Mouse (Mus musculus): ENCODE measurements at regions not wholly inside any gene's neighbourhood (a gene's known extent, or its start where the extent isn't known, plus 50 kb on each side); places are given as distances from the start of the nearest gene placed in this dataset.
A peak's percentile ranks its signal among the peaks of the same experiment; 100 is the strongest.
"Not testable (repeated sequence)": the region's sequence is repeated elsewhere in the genome, so short reads cannot be mapped to it uniquely, and the experiment has no call there.

DNA sequence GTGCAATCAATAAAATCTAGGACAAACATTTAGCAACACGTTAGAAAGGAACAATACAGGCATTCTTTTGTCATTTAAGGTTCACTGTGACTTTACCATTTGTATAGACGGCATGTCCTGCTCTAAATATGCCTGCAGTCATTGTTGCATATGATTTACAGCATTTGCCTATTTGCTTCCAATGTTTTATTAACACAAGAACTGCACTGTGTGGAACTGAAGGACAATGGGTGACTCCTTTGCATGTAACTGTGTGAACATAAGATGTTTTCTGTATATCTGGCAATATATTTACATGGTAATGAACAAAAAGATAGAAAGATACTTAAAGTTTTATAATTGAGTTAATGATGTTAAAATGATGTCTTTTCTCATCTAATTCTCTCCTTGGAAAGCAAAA lies 57.1 kb downstream of the Pou4f1 start:
- no peak for DNase-seq

GRCm38 (mm10) chr14:104410292-104410691 lies 57.5 kb downstream of the Pou4f1 start:
- no peak for DNase-seq

- no peak for DNase-seq
Measured at GRCm38 (mm10) chr14:104406062-104406461, 61.7 kb downstream of the Pou4f1 start.

DNA sequence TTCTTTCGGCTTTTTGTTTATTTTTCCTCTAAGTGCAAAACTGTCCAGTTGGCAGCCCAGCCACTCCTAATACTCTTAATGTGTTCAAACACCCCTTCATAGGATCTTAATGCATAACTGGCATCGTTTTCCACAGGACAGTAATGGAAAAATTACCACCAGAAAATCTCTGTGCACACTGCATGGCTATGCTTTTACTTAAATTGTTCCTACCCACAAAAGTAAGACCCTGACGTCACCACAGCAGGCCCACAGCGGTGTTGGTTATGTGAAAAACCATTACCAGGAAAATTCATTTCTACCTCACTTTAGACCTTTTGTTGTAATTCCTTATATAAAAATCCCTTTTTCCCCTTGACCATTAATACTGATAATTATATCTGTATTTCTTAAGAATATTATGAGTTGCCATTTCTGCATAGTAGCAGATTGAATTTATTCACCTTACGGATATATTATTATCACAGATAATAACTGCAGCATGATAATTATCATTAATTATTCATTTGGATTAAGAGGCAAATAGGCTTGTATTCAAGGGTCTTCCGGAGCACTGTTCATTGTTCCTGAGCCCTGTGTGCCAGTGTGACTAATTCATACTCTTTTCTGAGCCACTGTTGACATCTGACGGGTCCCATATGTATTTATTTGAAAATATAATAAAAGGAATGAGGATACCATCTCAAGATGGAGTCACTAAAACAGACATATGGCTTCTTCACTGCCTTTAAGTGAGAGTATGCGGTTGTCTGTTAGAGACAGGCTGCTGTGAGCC lies 78.3 kb downstream of the Pou4f1 start:
- no peak for DNase-seq

DNA sequence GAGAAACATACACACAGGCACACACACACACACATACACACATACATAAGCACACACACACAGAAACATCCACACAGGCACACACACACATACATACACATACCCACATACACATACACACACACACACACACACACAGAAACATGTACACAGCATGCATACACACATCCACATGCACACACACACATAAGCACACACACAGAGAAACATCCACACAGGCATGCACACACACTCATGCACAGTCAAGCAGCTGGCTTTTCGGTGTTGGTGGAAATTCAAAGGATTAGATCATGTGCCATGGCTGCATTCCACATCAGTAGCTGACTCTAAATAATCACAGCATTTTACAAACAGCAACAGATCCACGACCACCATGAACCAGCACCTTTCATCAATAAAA lies 78.9 kb downstream of the Pou4f1 start:
- no peak for DNase-seq

DNA sequence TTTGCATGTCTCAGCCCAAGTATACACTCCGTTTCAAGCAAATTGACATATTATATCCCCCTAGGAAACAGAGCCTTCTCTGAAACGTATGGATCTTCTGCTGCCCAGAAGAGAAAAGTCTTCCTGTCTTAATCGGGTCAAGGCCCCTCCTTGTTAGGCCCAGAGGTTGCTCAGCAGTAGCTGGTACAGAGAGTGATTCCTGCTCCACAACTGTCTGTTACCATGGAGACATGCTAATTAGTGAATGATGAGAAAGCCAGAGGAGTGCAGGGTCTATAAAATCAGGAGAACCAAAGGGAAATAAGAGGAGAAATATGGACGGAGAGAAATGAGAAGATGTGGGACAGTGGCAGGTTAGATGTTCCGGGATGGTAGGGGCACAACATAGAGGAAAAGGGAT lies 86.8 kb downstream of the Pou4f1 start:
- no peak for DNase-seq

DNA sequence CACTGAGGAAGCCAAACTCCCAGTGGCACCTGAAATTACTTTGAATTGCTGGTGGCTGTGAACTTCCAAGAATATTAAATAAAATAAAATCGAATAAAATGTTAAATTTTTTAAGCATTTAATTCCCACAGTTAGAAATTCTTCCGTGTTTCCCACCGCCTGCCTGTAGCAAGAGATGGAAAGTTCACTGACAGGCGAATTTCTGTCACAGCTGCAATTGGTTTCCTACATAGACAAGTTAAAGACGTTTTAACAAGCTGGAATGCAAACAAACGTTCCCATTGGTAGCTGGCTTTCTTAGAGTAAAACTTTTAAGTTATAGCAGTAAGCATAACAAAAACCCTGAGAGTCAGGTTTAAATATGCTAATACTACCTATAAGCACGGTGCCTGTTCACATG lies 95.0 kb downstream of the Pou4f1 start:
- DNase-seq = no peak

DNA sequence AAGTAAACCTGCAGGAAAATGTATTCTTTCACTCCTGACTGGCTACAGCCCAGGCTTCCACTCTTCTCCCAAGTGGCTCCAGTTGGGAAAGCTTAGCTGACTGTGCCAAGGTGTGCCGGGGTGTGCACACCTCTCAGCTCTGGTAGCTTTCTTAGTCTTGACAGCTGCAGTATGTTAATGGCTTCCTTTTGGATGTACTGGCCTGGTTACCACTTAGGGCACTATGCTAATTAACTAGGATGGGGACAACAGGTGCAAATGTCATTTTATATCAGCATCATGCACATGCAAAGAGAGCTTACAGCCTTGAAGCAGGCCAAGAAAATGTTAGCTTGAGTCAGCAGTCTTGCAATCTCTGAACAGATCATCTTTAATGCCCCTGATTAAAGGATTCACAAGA lies 111.2 kb downstream of the Pou4f1 start:
- DNase-seq = peak; percentile 12

DNA sequence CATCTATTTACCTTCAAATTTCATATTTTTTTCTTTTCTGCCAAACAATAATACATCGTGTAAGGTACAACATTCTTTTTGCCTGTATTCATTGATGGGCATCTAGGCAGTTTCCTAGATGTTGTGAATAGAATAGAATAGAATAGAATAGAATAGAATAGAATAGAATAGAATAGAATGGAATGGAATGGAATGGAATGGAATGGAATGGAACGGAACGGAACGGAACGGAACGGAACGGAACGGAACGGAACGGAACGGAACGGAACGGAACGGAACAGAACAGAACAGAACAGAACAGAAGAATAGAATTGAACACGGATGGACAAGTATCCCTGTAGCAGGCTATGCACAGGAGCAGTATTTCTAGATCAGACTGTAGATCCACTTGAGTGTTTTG lies 131.0 kb downstream of the Pou4f1 start:
- DNase-seq = not testable (repeated sequence)

- DNase-seq = no peak
Measured at GRCm38 (mm10) chr14:104326089-104326488, 141.7 kb downstream of the Pou4f1 start.

DNA sequence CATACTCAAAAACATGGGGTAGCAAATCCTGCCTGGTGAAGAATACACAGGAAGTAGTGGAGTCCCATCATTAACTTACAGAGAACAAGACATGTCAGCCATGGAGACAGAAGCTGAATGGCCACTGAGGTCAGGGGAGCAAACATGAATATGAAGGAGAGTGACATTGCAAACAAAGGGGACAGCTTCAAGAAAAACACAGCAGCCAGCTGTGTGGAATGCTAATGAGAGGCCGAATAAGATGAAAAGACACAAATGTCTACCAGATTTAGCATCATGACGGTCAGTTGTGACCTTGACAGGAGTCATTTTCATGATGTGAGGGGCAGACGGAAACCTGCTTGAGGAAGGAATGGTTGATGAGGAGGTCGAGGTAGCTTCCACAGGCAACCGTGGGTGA lies 167.7 kb downstream of the Pou4f1 start:
- no peak for DNase-seq

- no peak for DNase-seq
Measured at GRCm38 (mm10) chr14:104298312-104298711, 169.5 kb downstream of the Pou4f1 start.

DNA sequence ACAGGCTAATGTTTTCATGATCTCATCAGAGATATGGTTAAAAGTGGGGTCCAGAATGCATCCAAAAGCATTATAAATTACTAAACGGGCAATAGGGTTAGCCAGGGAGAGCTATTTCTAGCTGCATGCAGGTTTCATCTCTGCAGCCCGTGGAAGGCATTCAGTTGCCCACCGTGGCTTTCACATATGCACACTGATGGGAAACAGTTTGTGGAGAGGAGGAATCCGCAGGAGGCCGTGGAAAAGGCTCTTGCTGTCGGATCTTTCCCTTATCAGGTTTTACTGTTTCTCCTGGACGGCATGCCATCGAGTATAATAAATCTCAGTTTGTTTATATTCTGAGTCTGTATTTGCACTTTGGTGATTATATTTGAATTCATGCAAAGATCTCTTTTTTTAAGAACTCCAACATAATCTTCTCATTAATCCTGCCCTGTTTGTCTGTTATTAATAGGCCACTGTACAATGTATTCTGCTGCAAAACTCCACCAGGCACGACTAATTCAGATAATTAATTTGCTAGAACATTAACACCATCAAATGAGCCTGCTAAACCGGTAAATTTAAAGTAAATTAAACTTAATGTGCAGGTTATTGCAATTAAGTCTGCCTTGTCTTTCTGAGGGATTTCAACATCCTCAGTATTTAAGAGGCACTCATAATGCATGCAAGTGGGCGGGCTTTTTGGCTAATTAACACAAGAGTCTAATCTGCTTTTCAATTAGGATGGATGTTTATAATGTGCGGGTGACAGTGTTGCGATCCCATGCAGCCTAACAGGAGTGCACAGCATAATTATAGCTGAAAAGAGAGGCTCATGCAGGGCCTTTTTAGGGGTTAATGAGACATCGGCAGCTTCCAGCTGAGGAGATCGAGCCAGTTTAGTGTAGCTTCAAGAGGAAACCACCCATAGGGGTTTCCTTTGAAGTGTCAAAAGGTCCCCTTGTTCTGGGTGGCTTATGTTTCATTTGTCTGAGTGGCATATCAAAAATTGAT lies 170.2 kb downstream of the Pou4f1 start:
- DNase-seq = no peak

DNA sequence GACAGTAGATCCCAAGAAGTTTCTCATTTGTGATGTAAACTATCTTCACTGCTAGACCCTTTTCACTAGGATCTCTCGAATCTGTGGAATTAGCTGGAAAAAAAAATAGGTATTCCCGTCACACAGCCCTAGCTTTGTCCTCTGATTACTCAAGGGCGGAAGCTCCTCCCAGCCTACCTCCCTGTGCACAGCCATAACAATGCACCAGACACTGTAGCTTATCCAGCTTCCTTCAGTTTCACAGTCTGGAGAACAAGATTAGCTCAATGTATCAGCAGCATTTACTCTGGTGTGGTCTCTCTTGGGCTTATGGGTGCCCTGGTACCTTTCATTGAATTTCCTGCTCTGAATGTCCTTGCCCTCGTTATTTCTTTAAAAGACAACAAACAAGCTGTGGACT lies 174.0 kb downstream of the Pou4f1 start:
- no peak for DNase-seq

DNA sequence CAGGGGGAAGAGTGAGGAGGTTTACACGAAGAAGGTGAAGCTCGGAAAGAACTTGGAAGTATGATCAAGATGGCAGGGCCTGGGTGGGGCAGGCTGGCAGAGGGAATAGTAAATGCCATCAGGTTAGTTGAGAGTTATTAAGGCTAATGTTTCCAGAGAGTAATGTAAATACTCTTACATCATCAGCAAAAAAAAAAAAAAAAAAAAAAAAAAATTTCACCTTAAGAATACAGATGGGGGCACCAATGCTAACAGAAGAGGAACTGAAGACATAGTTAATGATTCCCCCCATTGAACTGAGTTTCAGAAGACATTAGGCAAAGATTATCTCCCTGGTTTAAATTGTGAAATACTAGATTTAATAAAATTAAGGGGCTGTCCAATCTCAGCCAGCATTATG lies 174.7 kb downstream of the Pou4f1 start:
- DNase-seq = no peak

- DNase-seq = no peak
Measured at GRCm38 (mm10) chr14:104280353-104280752, 187.4 kb downstream of the Pou4f1 start.

DNA sequence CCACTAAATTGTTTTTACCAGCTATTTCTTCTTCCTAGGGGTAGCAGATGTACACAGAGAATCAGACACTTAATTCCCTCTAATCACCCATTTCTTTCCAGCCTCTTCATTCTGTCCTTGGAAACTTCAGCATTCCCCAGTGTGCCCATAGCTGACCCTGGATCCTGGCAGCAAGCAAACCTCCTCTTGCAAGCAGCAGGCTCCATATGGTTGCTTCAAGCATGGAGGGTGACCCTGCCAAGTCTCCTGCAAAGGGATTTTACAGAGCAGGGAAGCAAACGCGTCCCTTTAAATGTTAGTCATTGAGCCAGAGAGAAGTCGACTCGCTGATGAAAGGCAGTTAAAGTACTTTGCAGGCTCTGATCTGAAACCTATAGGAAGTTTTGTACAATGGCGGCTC lies 187.9 kb downstream of the Pou4f1 start:
- no peak for DNase-seq

DNA sequence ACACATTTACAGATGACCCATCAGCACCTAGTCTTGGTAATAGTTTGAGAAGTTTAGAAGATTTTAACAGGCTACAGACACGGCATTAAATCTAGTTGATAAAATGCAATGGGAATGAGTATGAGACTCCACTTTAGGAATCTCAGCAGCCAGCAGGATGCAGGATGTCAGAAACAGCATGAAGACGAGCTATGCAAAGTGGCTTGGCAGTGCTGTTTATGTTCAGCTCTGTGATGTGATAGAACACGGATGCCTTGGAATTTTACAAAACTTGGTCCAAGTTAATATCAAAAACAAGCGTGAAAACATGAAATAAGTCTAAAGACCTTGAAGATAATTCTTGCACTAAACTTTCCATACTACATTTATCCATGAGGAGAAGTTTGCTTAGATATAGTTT lies 193.0 kb downstream of the Pou4f1 start:
- DNase-seq = no peak

DNA sequence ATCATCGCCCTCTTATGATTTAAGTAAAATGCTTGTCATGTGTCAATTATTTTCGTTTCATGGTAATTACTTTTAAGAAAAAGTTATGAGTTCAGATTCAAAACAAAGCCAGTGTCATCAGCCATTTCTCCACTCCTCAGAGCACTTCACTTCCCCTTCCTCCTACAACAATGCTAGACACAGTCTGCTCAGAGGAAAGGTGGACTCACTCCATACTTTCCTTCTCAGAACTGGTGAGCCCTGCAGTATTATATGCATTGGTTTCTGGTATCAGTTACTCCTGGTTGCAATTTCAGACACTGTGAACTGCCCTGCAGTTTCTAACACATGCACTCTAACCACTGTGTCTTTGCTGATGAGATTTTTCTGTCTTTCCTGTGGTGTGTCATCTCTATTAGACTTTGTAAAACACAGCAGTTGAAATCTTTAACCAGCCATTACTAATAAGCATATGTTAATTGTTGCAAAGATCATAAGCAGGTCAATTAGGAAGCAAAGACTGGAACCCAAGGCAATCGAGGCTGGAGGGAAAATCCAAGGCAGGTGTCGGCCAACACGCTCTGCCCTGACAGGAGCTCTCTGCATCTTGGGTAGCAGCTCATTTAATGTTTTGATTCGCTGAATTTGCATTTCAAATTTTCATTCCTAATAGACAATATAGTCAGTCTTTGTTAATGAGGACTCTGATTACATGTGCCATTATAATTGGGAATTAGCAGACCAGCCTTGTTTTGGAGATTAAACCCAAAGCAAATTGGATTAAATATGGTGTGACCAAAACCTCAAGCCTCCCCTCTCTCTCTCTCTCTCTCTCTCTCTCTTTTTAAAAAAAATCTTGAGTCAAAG lies 202.7 kb downstream of the Pou4f1 start:
- DNase-seq = no peak

GRCm38 (mm10) chr14:104216965-104217364 lies 250.8 kb downstream of the Pou4f1 start:
- DNase-seq = no peak

GRCm38 (mm10) chr14:104210719-104211118 lies 257.1 kb downstream of the Pou4f1 start:
- no peak for DNase-seq

DNA sequence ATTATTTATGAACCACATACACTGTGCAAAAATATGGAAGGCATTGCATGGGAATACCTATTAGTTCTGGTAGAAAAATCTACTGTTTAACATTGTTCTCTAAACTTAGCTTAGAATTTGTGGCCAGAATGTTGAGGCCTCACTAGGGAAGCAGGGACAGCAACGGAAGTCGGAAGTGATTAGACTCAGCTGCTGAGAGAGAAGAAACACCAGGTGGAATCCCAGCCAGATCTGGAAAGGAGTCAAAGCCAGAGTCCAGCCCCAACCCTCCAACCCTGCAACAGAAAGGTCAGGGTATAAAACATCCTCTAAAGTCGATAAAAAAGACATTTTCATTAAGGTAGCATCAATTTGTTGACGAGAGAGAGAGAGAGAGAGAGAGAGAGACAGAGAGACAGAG lies 258.9 kb downstream of the Pou4f1 start:
- DNase-seq = no peak

All from adrenal gland, postnatal 14 days (tissue).